Mouse (Mus musculus): Measurements from ENCODE around the gene Rsl1d1.

DNA sequence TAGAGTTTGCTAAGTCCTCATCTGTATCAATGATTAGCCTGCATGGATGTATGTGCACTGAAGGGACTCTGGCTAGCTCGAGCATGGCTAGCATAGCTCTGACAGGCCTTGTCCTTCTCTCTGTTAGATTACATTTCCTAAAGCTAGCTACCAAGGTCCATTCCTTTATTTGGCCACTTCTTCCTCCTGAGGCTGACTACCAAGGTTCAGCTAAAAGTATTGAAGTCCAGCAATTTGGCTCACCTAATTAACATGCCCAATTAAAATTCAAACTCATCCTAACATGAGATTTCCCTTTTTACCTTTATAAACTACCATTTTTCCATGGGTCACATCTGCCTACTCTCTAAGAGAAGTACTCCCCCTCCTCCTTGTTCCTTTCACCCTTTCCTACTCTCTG, 39.3 kb upstream of the Rsl1d1 start:
- TF ChIP-seq POLR2A (IDR thresholded peaks at IDR 0.05; ENCODE audit: extremely low read depth, insufficient read depth, low read length), result no peak
- TF ChIP-seq CTCF (IDR thresholded peaks at IDR 0.05; ENCODE audit: low read depth, low read length), result no peak
